Mouse (Mus musculus) v-Abl transformed pro-B cells (cell line): Measurements from ENCODE around the gene Il17c.

Experiments
- in situ Hi-C, 2 experiments: fragments of 400-800 bp; cut with MboI; formaldehyde crosslinking; loops; one replicate each; pipeline ENCODE4 v1.15.1; 2025; ENCODE audit not compliant: unreplicated experiment in 2 of 2

Gene Il17c

DNA sequence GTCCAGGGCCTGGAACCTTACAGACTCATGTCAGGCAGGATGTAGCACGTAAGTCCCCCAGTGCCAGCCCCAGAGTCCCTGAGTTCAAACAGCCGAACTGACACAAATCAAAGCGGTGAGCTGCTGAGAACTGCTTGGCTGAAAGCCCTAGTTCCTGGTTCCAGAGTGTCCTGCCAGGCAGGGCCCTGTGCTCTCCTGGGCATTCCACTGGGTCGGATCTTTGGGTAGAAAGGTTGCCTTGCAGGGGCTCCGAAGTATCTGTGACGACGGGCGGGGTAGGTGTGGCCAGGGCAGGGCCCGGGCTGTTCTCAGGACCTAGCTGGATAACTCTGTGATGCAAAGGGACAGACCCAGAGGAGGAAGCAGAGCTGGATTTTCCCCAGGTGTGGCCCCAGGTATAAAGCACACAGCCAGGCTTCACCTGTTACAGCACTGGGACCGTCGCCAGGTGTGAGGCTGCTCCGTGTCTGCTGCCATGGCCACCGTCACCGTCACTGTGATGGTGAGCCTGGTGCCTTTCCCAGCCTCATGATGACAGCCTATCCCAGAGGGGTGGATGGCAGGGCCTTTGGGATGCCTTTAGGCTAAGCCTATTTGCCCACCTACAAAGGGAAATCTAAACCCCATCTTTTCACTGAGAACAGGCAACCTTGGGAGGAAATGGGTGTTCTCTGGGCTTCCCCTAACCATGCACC, at the start of gene Il17c:
TSS of gene Il17c (plus strand) at position 645 of the 695 bp plus-strand sequence.
- in situ Hi-C loops: no loop called here

DNA sequence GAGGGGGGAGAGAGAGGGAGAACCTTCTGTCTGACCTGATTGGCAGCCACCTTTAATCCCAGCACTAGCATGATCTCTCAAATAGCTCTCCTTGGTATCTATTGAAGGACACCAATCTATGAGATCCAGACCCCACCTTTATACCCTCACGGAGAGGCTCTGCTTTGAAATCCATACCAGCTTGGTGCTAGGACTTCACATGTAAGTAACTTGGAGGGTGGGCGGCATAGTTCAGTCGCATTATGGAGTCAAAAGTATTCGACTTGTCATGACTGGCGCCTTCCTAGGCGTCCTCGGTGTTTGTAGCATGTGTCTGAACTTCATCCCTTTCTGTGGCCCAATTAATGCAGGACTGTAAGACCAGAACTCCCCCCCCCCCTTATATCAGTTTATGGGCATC, 46.5 kb upstream of the Il17c start:
- in situ Hi-C loops: loop anchor here in 1 of 2 experiments (10.0 kb wide), 1 partner anchor 849 kb away; the partner anchor contains the start of gene Cdk10

DNA sequence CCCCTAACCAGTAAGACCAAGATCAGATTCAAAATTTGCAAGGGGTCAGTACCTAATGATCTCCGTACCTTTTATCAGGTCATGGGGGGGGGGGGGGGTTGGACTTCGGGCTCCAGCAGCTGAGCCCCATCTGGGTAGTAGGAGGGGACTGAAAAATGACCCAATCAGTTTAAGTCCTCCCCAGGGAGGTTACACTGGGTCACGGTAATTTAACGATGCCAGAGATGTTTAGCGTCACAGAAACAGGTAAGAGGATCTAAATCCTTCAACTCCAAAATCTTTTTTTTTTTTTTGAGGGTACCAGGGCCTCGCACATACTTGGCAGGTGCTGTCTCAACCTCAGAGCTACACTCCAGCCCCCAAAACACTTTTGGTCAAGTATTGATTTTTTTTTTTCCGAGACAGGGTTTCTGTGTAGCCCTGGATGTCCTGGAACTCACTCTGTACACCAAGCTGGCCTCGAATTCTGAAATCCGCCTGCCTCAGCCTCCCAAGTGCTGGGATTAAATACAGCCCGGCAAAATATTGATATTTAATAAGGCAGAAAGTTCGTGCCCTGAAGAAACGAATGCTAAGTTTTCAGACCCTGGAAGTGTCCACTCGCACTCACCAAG, 46.0 kb upstream of the Il17c start:
- in situ Hi-C loops: loop anchor here in 1 of 2 experiments (10.0 kb wide), 1 partner anchor 849 kb away; the partner anchor contains the start of gene Cdk10

DNA sequence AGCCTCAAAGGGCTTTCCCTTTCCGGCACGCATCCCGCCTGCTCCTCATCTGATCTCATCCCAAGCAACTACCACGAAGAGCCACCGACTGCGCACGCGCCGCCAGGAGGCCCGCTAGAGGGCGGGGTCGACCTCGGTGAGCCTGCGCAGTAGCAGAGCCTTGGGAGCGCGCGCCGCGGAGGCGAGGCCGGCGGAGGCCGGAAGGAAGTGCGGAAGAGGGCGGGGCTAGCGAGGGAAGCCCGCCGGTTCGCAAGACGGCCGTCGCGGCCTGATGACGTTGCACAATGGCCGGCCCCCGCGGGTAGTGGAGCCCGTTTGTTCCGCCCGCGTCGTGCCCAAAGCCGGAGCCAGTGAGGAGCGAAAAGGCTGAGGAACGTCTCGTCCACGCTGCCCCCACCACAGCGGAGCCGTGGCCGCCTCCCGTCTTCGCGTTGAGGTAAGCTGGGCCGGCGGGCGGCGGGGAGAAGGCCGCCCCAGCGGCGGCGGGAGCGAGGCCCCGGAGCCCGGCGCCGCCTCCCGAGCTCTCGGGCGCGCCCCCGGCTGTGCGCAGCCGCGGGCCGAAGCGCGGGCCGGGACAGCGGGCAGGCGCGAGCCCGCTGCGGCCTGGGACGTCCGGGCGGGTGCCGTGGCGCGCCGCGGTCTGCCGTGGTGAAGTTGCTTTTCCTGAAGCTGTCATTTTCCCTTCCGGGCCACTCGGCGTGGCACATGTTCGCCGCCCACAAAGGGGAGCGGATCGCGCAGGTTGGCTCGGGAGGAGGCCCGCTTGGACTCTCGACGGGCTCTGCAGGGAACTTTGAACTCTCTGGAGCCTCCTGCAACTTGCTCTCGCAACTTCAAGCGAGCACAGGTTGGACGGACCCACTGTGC, 45.2 kb upstream of the Il17c start, which contains the start of gene Zc3h18:
TSS of gene Zc3h18 (plus strand) at position 245 of the 867 bp plus-strand sequence.
- in situ Hi-C loops: loop anchor here in 1 of 2 experiments (10.0 kb wide), 1 partner anchor 848 kb away; the partner anchor contains the start of gene Cdk10

DNA sequence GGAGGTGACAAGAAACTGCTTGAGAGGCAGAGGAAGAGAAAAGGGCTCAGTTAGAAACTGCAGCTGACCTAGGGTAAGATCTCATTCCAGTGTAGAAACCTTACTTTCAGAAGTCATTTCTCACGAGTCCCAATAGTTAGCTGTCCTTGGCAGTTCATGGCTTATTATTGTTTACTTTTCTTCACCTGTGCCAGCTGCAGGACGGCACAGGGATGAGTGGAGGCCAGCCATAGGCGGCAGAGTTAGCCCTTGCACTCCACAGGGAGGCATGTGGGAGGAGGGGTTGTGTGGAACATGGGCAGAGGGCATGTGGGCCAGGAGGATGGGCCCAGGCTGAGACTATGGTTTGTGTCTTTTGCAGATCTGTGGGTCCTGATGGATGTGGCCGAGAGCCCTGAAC, 38.8 kb upstream of the Il17c start:
- in situ Hi-C loops: loop anchor here in 1 of 2 experiments (5.0 kb wide), 1 partner anchor 44 kb away; no protein-coding TSS in a partner anchor

DNA sequence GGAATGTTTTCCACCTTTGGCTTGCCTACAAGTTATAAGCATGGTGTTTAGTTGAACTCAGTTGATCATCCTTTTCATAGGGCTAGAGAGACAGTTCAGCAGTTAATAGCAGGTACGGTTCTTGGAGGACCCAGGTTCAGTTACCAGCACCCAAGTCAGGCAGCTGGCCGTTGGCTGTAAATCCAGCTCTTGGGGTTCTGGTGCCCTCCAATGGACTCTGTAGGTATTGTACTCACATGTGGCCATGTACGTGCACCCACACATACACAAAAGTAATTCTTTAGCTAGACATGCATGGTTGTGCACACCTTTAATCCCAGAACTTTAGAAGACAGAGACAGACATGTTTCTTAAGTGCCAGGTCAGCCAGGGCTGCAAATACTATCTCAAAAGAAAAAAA, 32.5 kb upstream of the Il17c start:
- in situ Hi-C loops: no loop called here

DNA sequence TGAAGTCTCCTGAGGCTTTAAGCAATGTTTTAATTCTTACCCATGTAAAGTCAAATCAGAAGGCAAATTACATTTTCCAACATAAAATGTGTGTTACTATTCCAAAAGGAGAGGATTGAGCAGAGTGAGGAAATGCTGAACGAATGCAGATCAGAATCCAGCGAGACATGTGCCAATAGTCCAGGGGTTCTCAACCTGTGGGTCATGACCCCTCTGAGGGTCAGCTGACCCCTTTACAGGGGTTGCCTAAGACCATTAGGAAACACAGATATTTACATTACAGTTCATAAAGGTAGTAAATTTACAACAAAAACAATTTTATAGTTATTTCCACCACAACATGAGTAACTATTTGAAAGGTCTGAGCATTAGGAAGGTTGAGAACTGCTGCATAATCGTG, 31.1 kb upstream of the Il17c start:
- in situ Hi-C loops: no loop called here

DNA sequence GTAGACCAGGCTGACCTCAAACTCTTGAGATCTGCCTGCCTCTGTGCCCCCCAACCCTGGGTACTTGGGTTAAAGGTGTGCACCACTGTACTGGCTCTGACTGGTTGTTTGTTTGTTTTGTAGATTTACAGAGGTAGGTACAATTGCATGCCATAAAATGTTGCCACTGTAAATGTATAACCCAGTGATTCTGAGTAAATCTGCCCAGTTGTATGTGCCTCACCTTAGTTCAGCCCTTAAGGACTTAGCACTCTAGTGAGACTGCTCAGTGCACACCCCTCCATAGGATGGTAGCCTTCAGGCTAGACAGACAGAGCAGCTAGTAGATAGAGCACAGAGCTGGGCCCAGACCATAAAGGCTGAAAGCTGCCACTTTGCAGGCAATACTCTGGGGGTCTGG, 28.1 kb upstream of the Il17c start:
- in situ Hi-C loops: no loop called here

DNA sequence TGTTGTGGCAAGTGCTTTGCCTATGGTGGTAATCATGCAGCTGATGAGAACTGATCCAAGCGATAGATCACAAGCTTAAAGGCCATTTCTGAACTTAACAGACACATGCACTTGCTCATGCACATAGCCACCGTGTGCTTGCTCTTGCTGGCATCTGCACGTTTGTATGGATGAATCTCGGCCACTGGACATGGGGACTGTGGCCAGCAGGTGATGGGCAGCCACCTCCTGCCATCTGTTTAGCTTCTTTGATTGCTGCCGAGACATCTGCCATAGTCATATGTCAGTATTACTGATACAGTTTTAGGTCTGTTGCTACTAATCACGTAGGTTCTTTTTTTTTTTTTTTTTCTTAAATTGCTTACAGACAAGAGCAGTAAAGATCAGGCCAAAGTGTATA, 26.5 kb upstream of the Il17c start:
- in situ Hi-C loops: no loop called here

DNA sequence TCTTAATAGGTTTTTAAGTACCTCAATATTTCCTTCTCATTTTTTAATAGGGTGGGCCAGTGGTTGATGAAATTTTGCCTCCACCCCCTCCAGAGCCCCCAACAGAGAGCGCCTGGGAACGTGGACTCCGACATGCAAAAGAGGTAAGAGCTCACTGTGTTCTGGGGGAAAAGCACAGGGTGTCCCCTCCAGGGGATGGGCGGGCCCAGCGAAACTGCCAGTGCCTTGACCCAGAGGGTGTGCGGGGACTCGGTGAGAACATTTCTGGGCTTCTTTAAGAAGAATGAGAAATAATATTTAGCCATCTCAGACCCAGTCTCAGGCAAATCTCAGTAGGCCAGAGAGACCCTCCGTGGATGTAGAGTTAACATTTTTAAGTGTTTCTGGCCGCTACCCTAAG, 23.6 kb upstream of the Il17c start:
- in situ Hi-C loops: no loop called here

DNA sequence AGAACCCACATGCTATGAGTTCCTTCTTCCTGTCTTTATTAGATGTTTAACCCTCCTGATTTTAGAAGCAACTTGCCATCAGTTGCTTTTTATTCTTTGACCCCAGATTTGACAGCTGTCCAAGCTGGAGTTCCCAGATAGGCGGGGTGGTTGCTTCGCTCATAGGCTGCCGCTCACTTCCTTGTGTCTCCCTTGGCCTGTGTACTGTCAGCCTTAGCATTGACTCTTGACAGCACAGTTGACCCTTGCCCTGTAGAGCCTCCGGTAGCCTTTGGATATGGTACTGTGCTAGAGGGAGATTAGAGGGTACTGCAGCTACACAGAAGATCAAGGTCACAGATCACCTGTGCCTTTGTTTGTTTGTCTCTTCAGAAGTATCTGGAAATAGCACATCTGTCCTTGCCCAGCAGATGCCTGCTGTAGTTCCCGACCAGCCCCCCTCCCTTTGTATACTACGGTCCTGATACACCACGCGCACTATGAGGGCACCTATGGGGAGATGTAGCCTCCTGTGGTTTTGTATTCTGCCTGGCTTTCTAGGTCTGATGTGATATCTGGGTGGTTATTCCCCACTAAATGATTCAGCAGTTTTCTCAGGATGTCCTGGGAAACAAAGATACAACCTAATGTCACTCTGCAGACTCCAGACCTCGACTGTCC, 16.5 kb upstream of the Il17c start:
- in situ Hi-C loops: no loop called here

DNA sequence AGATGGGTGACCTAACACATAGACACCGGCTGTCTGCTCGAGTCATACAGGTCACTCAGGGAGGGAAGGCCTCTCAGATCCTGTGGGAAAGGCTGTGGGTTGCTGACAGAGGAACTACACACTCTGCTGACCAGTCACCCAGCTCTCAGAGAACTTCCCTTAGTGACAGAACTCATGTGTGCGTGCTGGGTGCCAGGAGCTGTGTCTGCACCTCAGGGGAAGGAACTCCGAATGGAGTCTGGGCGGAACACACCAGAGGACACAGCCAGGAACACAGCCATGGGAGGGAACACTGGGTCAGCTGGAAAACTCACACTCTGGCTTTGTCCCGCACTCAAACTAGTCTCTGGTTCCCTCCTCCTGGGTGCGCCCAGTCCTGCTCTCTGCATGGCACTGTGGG, 14.1 kb upstream of the Il17c start:
- in situ Hi-C loops: no loop called here

DNA sequence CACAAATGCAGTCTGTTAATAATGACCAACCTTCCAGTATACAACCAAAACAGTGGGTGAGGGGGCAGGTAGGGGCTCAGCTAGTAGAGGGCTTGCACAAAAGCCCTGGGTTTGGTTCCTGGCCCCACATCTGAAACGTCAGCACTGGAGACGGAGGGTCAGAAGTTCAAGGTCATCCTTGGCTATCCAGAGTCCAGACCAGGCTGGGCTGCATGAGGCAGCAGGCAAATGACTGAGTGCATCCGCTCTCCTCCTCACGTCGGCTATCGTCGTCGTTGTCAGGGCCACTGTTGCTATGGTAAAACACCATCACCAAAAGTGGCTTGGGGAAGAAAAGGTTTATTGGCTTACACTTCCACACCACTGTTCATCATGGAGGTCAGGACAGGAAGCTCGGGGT, 7.5 kb upstream of the Il17c start:
- in situ Hi-C loops: no loop called here

DNA sequence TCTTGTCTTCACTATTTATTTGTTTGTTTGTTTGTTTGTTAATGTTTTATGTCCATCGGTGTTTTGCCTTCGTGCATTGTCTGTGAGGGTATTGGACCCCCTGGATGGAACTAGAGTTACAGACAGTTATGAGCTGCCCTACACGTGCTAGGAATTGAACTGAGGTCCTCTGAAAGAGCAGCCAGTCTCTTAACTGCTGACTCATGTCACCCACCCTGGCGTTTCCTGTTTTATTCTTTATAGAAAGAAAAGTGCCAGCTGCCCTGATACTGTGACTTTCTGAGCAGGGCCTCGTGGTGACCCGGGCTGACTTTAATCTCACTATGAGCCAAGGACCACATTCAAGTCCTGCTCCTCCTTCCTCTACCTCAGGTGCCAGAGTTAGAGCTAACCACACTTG, 6.3 kb upstream of the Il17c start:
- in situ Hi-C loops: no loop called here

DNA sequence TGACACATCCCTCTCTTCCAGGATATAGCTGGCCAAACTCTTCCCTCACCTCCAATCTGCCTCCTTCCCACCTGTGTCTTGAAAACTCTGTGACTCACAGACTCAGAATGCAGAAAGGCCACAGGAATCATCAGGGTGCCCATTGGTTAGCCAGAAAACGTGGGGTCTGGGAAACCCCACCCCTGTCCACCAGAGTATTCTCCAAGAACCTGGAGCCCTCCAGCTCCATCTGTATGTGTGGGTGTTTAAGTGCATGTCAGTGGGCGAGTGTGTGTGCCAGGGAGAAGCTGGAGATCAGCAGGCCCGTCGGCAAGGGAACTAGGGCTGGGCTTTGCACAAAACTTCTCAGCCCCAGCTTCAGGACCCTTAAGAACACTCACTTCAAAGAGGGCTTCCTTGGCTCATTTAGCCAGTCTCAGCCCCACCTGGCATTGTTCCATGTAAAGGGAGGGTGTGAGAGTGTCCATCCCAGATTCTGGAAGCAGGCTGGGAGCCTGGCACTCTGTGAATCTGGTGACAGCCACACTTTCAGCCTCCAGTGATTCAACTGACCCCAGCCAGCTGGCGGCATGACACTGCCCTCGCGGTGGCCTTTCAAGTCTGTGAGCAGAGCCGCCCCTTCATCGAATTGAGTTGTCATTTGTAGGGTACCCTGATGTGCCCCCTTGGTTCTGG, 1.8 kb upstream of the Il17c start:
- in situ Hi-C loops: no loop called here

DNA sequence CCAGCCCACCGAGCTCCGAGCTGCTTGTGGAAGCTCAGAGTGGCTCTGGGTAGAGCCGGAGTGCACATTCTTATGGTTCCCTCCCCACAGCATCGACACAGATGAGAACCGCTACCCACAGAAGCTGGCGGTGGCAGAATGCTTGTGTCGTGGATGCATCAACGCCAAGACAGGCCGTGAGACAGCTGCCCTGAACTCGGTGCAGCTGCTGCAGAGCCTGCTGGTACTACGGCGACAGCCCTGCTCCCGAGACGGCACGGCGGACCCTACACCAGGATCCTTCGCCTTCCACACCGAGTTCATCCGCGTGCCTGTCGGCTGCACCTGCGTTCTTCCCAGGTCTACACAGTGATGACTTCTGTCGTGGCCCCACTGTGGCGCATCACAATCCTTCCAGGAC, 1.4 kb downstream of the Il17c start:
- in situ Hi-C loops: no loop called here

DNA sequence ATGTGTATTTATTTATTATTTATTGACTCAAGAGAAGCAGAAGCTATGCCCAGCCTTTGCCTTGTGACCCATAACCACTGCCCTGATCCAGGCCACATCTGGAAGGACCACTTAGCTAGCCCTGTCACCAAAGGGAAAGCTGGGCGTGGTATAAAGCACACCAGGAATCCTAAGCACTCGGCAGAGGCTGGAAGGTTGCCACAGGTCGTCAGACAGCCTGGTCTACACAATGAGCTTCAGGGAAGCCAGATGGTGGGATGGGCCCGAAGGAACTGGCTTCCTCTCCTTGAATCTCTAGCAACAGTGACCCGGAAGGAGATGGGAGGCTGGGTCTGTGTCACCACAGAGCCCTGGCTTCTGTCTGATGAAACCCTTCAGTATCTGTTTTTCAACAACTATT, 1.8 kb downstream of the Il17c start:
- in situ Hi-C loops: no loop called here

DNA sequence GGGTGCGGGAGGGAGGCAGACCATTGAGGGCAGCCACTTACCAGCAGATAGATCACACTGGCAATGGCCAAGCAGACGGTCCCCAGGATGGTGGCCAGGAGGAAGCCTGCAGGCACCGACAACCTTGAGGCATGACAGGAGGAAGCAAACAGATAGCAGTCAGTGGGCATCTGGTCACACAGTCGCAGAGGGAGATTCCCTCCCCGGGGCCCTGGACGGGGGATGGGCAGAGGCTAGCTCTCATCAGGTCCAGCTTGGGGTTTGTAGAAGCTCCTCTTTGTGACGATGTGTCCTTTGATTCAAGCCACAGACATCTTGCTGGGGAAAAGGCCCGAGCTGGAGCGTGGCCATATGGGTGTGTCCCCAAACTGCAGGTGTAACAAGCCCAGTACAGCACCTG, 4.3 kb downstream of the Il17c start:
- in situ Hi-C loops: loop anchor here in 1 of 2 experiments (5.0 kb wide), 1 partner anchor 44 kb away; no protein-coding TSS in a partner anchor

DNA sequence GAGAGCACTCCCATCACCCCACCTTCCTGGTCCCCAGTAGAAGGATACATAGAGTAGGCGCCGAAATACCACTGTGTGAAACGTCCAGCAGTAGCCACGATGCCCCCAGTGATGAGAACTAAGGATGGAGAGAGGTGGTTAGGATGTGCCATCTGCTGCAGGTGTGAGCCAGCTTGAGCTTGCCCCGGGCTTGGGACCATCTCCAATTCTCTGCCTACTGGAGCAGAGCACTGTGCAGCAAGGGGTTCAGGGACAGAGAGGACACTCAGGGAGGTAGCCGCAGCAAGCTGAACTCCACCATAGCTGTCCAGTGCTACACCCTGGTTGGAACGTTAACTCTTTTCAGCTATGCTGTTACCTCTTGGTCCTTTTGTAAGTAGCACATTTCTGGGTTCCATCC, 5.8 kb downstream of the Il17c start:
- in situ Hi-C loops: loop anchor here in 1 of 2 experiments (5.0 kb wide), 1 partner anchor 45 kb away; no protein-coding TSS in a partner anchor

DNA sequence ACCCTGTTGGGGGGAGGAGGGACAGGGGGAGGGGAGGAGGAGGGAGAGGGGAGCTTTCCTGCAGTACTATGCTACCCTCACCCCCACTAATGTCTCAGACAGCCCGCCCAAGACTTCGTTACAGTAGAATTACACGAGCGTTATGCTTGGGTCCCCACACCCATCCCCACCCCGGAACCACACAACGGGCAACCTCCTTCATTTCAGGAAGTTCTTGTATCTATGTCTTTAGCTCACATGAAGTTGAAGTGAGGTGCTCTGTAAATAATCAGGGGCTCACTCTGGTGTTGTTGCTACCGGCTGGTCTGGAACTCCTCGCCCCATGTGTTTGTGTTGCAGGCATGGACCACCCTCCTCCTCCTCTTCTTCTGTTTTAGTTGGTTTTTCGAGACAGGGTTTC, 6.3 kb downstream of the Il17c start:
- in situ Hi-C loops: loop anchor here in 1 of 2 experiments (5.0 kb wide), 1 partner anchor 46 kb away; no protein-coding TSS in a partner anchor
